Mouse (Mus musculus): ENCODE measurements around the gene 1700037H04Rik. TPM values are rescaled to one million over a fixed set of nuclear protein-coding genes. Genes with fewer than 3 reads are reported as not detected.

The 1700037H04Rik gene
- 94.3 and 94.6 TPM in 2 replicates for polyA plus RNA-seq (2015; fragmentation: Nextera tagmentation; extraction: Ambion mirVana)

GRCm38 (mm10) chr2:131159938-131160581 is at the start of gene 1700037H04Rik:
TSS of gene 1700037H04Rik (minus strand) at chr2:131160081.
- peaks cover 5% of the 10 kb centered on the region; the same call in 1 of the 2 replicates for H3K9me3 ChIP-seq
- ATAC-seq (ENCODE audit: low FRiP score) = peak; percentile 97
- H3K27me3 ChIP-seq = no peaks in the 10 kb centered on the region
- H3K36me3 ChIP-seq = peaks cover 6% of the 10 kb centered on the region; the same call in 1 of the 2 replicates
- under 1% methylated on average over 54 of the region's 54 CpGs for WGBS
- H3K27ac ChIP-seq = peak within 1 kb of the TSS; percentile 97
- peak within 1 kb of the TSS; percentile 59 for H3K4me3 ChIP-seq
- H3K9ac ChIP-seq = peak within 1 kb of the TSS; percentile 88
- peaks cover 42% of the 10 kb centered on the region for H3K4me1 ChIP-seq (replicated peaks)
- peak within 1 kb of the TSS; percentile 94 for H3K4me2 ChIP-seq

- Histone ChIP-seq H3K36me3 (peaks cover 19% of the 10 kb centered on the region), H3K4me1 (replicated peaks) (peaks cover 28% of the 10 kb centered on the region), H3K27ac (peak overlapping the region; percentile 93), H3K4me2 (peak overlapping the region; percentile 60), H3K9me3 (no peaks in the 10 kb centered on the region), H3K9ac (peak overlapping the region; percentile 71), H3K27me3 (no peaks in the 10 kb centered on the region), H3K4me3 (peak overlapping the region; percentile 55)
- 79% methylated on average over 4 of the region's 4 CpGs for WGBS
- peak; percentile 1; the same call in 1 of the 2 replicates for ATAC-seq (ENCODE audit: low FRiP score)
Measured at GRCm38 (mm10) chr2:131209125-131209795, 49.4 kb upstream of the 1700037H04Rik start.

- Histone ChIP-seq H3K4me2 (no peak overlapping the region), H3K9me3 (no peaks in the 10 kb centered on the region), H3K9ac (no peak overlapping the region), H3K4me1 (replicated peaks) (peaks cover 25% of the 10 kb centered on the region), H3K27me3 (no peaks in the 10 kb centered on the region), H3K36me3 (peaks cover 11% of the 10 kb centered on the region), H3K4me3 (no peak overlapping the region), H3K27ac (no peak overlapping the region)
- ATAC-seq (ENCODE audit: low FRiP score) = no peak
- WGBS = 93% methylated on average over 2 of the region's 2 CpGs
Measured at GRCm38 (mm10) chr2:131208356-131208755, 48.5 kb upstream of the 1700037H04Rik start.

GRCm38 (mm10) chr2:131206778-131207177 is 46.9 kb upstream of the 1700037H04Rik start, which contains the start of gene Ap5s1:
TSS of gene Ap5s1 (plus strand) at chr2:131207078.
- Histone ChIP-seq H3K36me3 (no peaks in the 10 kb centered on the region), H3K27ac (no peak within 1 kb of the TSS), H3K9me3 (no peaks in the 10 kb centered on the region), H3K4me2 (no peak within 1 kb of the TSS), H3K4me1 (replicated peaks) (peaks cover 21% of the 10 kb centered on the region), H3K9ac (no peak within 1 kb of the TSS), H3K4me3 (no peak within 1 kb of the TSS), H3K27me3 (no peaks in the 10 kb centered on the region)
- no peak for ATAC-seq (ENCODE audit: low FRiP score)
- WGBS = 85% methylated on average over 4 of the region's 4 CpGs

- no peak overlapping the region for H3K27ac ChIP-seq
- H3K4me1 ChIP-seq (replicated peaks) = peaks cover 11% of the 10 kb centered on the region
- 88% methylated on average over 8 of the region's 8 CpGs for WGBS
- H3K4me3 ChIP-seq = no peak overlapping the region
- ATAC-seq (ENCODE audit: low FRiP score) = no peak
- no peak overlapping the region for H3K9ac ChIP-seq
- H3K27me3 ChIP-seq = no peaks in the 10 kb centered on the region
- H3K4me2 ChIP-seq = no peak overlapping the region
- peaks cover 2% of the 10 kb centered on the region; the same call in 1 of the 2 replicates for H3K36me3 ChIP-seq
- H3K9me3 ChIP-seq = 0 out of 2 replicates have a peak, but pooled peaks cover 3% of the 10 kb centered on the region
Measured at GRCm38 (mm10) chr2:131205521-131206182, 45.8 kb upstream of the 1700037H04Rik start.

- Histone ChIP-seq H3K27me3 (no peaks in the 10 kb centered on the region), H3K27ac (no peak overlapping the region), H3K4me3 (no peak overlapping the region), H3K4me1 (replicated peaks) (peaks cover 8% of the 10 kb centered on the region), H3K36me3 (peaks cover 9% of the 10 kb centered on the region; the same call in 1 of the 2 replicates), H3K9ac (no peak overlapping the region), H3K4me2 (no peak overlapping the region), H3K9me3 (0 out of 2 replicates have a peak, but pooled peaks cover 3% of the 10 kb centered on the region)
- WGBS = 56% methylated on average over 7 of the region's 7 CpGs
- peak; percentile 37 for ATAC-seq (ENCODE audit: low FRiP score)
Measured at GRCm38 (mm10) chr2:131204410-131204981, 44.6 kb upstream of the 1700037H04Rik start.

- H3K4me1 ChIP-seq (replicated peaks) = peaks cover 4% of the 10 kb centered on the region; the same call in 1 of the 2 replicates
- no peak overlapping the region for H3K9ac ChIP-seq
- H3K9me3 ChIP-seq = 0 out of 2 replicates have a peak, but pooled peaks cover 3% of the 10 kb centered on the region
- no peak for ATAC-seq (ENCODE audit: low FRiP score)
- H3K4me3 ChIP-seq = no peak overlapping the region
- no peak overlapping the region for H3K4me2 ChIP-seq
- H3K27ac ChIP-seq = no peak overlapping the region
- peaks cover 12% of the 10 kb centered on the region; the same call in 1 of the 2 replicates for H3K36me3 ChIP-seq
- 88% methylated on average over 6 of the region's 6 CpGs for WGBS
- H3K27me3 ChIP-seq = no peaks in the 10 kb centered on the region
Measured at GRCm38 (mm10) chr2:131203816-131204409, 44.0 kb upstream of the 1700037H04Rik start.

GRCm38 (mm10) chr2:131201262-131201661 is 41.4 kb upstream of the 1700037H04Rik start:
- no peaks in the 10 kb centered on the region for H3K27me3 ChIP-seq
- H3K4me1 ChIP-seq (replicated peaks) = peaks cover 4% of the 10 kb centered on the region; the same call in 1 of the 2 replicates
- H3K36me3 ChIP-seq = peaks cover 24% of the 10 kb centered on the region
- H3K4me2 ChIP-seq = no peak overlapping the region
- H3K4me3 ChIP-seq = no peak overlapping the region
- 93% methylated on average over 3 of the region's 3 CpGs for WGBS
- no peak for ATAC-seq (ENCODE audit: low FRiP score)
- H3K27ac ChIP-seq = no peak overlapping the region
- 0 out of 2 replicates have a peak, but pooled peaks cover 3% of the 10 kb centered on the region for H3K9me3 ChIP-seq
- H3K9ac ChIP-seq = no peak overlapping the region

- H3K4me1 ChIP-seq (replicated peaks) = peaks cover 4% of the 10 kb centered on the region; the same call in 1 of the 2 replicates
- H3K9ac ChIP-seq = no peak overlapping the region
- no peak overlapping the region for H3K4me3 ChIP-seq
- no peak for ATAC-seq (ENCODE audit: low FRiP score)
- H3K36me3 ChIP-seq = peaks cover 24% of the 10 kb centered on the region
- 0 out of 2 replicates have a peak, but pooled peaks cover 3% of the 10 kb centered on the region for H3K9me3 ChIP-seq
- H3K27ac ChIP-seq = no peak overlapping the region
- H3K27me3 ChIP-seq = no peaks in the 10 kb centered on the region
- no peak overlapping the region for H3K4me2 ChIP-seq
- WGBS = 87% methylated on average over 2 of the region's 2 CpGs
Measured at GRCm38 (mm10) chr2:131200710-131201109, 40.8 kb upstream of the 1700037H04Rik start.

GRCm38 (mm10) chr2:131196606-131197316 is 36.9 kb upstream of the 1700037H04Rik start:
- no peak for ATAC-seq (ENCODE audit: low FRiP score)
- no peak overlapping the region for H3K4me2 ChIP-seq
- 94% methylated on average over 16 of the region's 16 CpGs for WGBS
- no peak overlapping the region for H3K9ac ChIP-seq
- H3K36me3 ChIP-seq = peaks cover 55% of the 10 kb centered on the region
- H3K27ac ChIP-seq = no peak overlapping the region
- no peaks in the 10 kb centered on the region for H3K27me3 ChIP-seq
- H3K4me3 ChIP-seq = no peak overlapping the region
- no peaks in the 10 kb centered on the region for H3K4me1 ChIP-seq (replicated peaks)
- H3K9me3 ChIP-seq = 0 out of 2 replicates have a peak, but pooled peaks cover 3% of the 10 kb centered on the region

GRCm38 (mm10) chr2:131191005-131191390 is 31.1 kb upstream of the 1700037H04Rik start:
- H3K27ac ChIP-seq = peak overlapping the region; percentile 85
- no peaks in the 10 kb centered on the region for H3K27me3 ChIP-seq
- H3K4me2 ChIP-seq = no peak overlapping the region
- H3K36me3 ChIP-seq = peaks cover 35% of the 10 kb centered on the region
- peaks cover 43% of the 10 kb centered on the region for H3K4me1 ChIP-seq (replicated peaks)
- WGBS = 60% methylated on average over 7 of the region's 7 CpGs
- H3K9me3 ChIP-seq = no peaks in the 10 kb centered on the region
- H3K4me3 ChIP-seq = no peak overlapping the region
- no peak for ATAC-seq (ENCODE audit: low FRiP score)
- no peak overlapping the region for H3K9ac ChIP-seq
